Mouse (Mus musculus) cerebellum, adult 2 months (tissue): ENCODE data around the gene Nrl. TPM values are rescaled to one million over a fixed set of nuclear protein-coding genes. Genes with fewer than 3 reads are reported as not detected.

Experiments used
- DNase-seq, 2 experiments: peaks; one replicate each; pipeline ENCODE4 v3.0.0; 2021
- H3K27ac ChIP-seq: fragments of 200-500 bp; 2 replicates; pipeline ENCODE4 v1.5.1; 2012; ENCODE audit warnings: low read length, control low read depth, inconsistent platforms; ENCODE audit not compliant: insufficient read depth
- H3K27me3 ChIP-seq: fragments of 200-500 bp; 2 replicates; pipeline ENCODE4 v1.6.1; 2012; ENCODE audit warnings: inconsistent platforms, mild to moderate bottlenecking, low read length, moderate library complexity; ENCODE audit not compliant: control insufficient read depth, insufficient read depth
- H3K4me1 ChIP-seq: fragments of 200-500 bp; 2 replicates; pipeline ENCODE4 v1.6.1; 2011; ENCODE audit warnings: low read length; ENCODE audit not compliant: control insufficient read depth, insufficient read depth
- H3K4me3 ChIP-seq: fragments of 200-500 bp; replicated peaks from 2 replicates; pipeline ENCODE3; 2011; ENCODE audit warnings: mild to moderate bottlenecking, low read depth, low read length, control low read depth; ENCODE audit not compliant: insufficient read depth
- CTCF ChIP-seq: fragments of 200-500 bp; IDR thresholded peaks from 2 replicates; pipeline ENCODE4 v1.5.1; 2011; ENCODE audit warnings: low read depth, mild to moderate bottlenecking, control low read depth, low read length, moderate library complexity, borderline replicate concordance; ENCODE audit not compliant: insufficient read depth
- POLR2A ChIP-seq: fragments of 200-500 bp; IDR thresholded peaks from 2 replicates; pipeline ENCODE4 v1.6.1; 2011; ENCODE audit warnings: low read length, control low read depth, borderline replicate concordance; ENCODE audit not compliant: insufficient read depth
- WGBS: fragments of 180-500 bp; shearing (Covaris S2); methylation state at CpG from one replicate; pipeline ENCODE4 v1.1.7; 2018; 5-methylcytosine and 5-hydroxymethylcytosine counted together
- polyA plus RNA-seq: library from polyadenylated mRNA; depleted of rRNA; stranded (reverse); fragments of >200 nt; gene quantifications from 2 replicates; pipeline ENCODE4 v1.2.3, GENCODE M21; 2012

Nrl gene
- polyA plus RNA-seq, 1 experiment, result 0.56 TPM

DNA sequence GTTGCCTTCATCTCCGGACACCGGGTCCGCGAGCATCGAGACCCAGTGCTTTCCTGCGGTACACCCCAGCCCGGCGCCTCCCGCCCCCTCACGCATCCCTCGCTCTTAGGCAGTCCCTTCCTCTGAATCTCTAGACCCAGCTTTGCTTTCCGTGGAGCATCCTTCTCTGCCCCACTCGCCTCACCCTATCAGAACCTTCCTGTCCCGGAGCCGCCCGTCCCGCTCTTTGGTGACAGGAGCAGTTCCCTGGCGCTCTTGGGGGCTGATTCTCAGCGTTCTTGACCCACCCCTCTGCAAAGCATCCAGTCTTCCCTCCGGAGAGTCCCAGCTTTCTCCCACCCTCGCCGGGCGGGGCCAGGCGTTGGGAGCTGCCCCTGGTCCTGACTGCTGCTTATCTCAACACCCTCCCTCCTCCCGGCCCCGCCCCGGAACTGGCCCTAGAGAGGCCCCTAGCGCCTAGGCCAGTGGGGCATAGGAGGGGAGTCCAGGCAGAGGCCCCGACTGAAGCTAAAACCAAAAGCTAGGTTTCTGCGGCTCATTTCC is 33.4 kb downstream of the Nrl start:
- TF ChIP-seq CTCF (no peak), POLR2A (peak; percentile 41; the same call in 1 of the 2 replicates)
- peak overlapping the region; percentile 71 for H3K27ac ChIP-seq
- peaks cover 16% of the 10 kb centered on the region for H3K4me1 ChIP-seq
- H3K27me3 ChIP-seq, result no peaks in the 10 kb centered on the region
- DNase-seq, result peak; percentile 79 to 80
- peak overlapping the region; percentile 96 for H3K4me3 ChIP-seq
- 0% methylated on average over 29 of the region's 30 CpGs for WGBS

DNA sequence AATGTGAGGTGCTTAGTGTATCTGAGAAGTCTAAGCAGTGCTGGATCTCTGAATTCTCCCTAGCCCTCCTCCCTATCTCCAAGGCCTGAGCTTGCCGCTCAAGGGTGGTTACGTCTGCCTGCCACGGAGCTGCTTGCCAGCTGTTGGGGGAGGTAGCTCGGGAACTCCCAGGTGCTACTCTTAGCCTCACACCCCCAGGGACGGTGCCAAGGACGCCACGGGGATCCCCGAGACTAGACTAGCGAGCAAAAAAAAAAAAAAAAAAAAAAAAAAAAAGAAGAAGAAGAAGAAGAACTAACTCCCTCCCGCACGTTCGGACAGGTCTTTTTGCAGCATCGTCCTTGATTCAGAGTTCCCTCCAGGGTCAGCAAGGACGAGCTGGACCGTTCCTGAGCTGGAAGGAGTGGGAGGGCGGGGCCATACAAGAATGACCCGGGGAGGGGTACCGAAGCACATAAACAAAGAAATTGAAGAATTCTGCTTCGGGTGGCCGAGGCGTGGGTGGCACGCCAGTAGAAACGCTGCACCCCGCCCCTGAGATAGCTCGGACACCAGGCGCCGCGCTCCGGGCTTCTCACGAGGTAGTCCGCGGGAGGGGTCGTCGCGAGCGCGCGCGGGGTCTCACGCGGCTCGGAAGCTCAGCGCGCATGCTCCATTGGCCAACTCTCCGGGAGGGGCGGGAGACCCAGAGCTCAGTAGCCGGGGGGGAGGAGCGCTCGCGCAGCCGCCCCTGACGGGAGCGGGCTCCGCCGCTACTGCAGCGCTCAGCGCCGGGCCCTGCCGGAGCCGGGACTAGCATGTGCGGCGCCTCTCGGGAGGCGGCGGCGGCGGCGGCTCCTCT is 34.2 kb downstream of the Nrl start, which contains the start of gene Carmil3:
Gene Carmil3 (plus strand): TSS at position 291 of the 841 bp plus-strand sequence.
- TF ChIP-seq POLR2A (0 out of 2 replicates have a peak, but pooled peaks have one; percentile 48), CTCF (no peak)
- peak within 1 kb of the TSS; percentile 71 for H3K27ac ChIP-seq
- under 1% methylated on average over 67 of the region's 68 CpGs for WGBS
- peaks cover 11% of the 10 kb centered on the region for H3K4me1 ChIP-seq
- peak within 1 kb of the TSS; percentile 96 for H3K4me3 ChIP-seq
- peak; percentile 88 to 90 for DNase-seq
- H3K27me3 ChIP-seq, result no peaks in the 10 kb centered on the region

DNA sequence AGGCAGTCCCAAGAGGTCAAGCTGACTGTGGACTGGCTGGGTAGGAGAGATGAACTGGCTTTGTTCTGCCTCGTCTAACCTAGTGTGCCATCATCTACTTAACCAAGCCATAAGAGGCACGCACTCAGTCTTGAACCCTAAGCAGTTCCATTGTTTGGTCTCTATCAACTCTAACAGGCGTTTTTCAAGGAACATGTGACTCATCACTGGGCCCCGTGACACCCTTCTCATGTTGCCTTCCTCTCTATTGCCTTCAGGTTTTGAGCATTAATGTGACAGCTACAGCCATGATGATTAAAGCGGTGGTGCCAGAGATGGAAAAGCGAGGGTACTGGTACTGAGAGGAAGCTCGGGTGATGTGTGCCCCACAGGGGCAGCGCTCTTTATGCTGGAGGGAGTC is 37.9 kb downstream of the Nrl start:
- Histone ChIP-seq H3K27ac (no peak overlapping the region), H3K4me3 (no peak overlapping the region), H3K4me1 (peaks cover 4% of the 10 kb centered on the region; the same call in 1 of the 2 replicates), H3K27me3 (no peaks in the 10 kb centered on the region)
- DNase-seq, result no peak
- 90% methylated on average over 8 of the region's 8 CpGs for WGBS
- TF ChIP-seq CTCF (no peak), POLR2A (no peak)

DNA sequence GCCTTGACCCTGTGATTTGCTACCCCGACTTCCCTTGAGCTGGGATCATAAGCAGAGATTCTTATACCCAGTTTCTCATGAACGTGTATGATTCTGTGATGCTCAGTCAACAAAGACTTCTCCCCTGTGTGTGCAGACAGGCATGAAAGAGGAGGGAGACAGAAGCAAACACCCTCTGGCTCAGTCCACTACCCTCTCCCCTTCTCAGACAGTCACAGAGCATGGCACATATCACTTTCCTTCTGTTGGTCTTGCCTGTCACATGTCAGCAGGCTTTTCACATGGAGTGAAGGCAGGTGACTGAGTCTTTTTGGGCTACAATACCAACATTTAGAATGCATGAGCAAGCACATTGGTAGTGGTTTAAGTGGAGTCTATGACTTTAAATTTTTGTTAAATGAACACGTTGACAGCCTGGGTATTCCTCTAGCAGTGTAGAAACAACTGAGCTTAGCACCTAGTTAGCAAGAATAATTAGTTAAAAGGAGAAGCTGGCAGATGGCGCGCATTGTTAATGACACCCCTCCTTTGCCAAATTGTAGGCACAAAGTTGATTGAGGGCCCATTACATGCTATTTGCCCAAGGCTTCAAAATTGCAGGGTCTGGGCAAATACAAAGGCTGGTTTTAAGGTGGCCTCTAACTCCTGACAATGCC is 40.2 kb downstream of the Nrl start:
- TF ChIP-seq POLR2A (no peak), CTCF (no peak)
- no peaks in the 10 kb centered on the region for H3K4me1 ChIP-seq
- 51% methylated on average over 5 of the region's 5 CpGs for WGBS
- H3K4me3 ChIP-seq, result no peak overlapping the region
- H3K27me3 ChIP-seq, result no peaks in the 10 kb centered on the region
- DNase-seq, result no peak
- H3K27ac ChIP-seq, result no peak overlapping the region

DNA sequence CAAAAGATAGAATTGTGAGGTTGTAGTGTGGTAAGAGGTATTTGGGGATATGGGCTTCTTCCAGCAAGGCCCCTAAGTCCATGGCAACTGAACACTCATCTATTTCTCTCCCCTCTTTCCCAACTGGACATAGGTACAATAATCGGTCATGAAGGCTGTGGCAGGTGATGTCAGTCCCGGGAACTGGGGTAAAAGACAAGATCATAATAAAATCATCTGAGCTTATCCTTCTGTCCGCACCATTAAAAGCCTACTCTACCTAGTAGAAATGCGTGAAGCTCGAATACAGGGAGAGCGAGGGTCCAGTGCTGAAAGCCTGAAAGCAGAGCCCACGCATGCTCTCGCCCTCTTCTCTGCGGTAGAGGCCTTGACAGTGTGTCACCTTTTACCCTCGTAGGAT is 45.2 kb downstream of the Nrl start:
- Histone ChIP-seq H3K27ac (no peak overlapping the region), H3K4me1 (peaks cover 4% of the 10 kb centered on the region; the same call in 1 of the 2 replicates), H3K27me3 (no peaks in the 10 kb centered on the region), H3K4me3 (no peak overlapping the region)
- TF ChIP-seq CTCF (no peak), POLR2A (no peak)
- 94% methylated on average over 10 of the region's 10 CpGs for WGBS
- DNase-seq, result no peak

DNA sequence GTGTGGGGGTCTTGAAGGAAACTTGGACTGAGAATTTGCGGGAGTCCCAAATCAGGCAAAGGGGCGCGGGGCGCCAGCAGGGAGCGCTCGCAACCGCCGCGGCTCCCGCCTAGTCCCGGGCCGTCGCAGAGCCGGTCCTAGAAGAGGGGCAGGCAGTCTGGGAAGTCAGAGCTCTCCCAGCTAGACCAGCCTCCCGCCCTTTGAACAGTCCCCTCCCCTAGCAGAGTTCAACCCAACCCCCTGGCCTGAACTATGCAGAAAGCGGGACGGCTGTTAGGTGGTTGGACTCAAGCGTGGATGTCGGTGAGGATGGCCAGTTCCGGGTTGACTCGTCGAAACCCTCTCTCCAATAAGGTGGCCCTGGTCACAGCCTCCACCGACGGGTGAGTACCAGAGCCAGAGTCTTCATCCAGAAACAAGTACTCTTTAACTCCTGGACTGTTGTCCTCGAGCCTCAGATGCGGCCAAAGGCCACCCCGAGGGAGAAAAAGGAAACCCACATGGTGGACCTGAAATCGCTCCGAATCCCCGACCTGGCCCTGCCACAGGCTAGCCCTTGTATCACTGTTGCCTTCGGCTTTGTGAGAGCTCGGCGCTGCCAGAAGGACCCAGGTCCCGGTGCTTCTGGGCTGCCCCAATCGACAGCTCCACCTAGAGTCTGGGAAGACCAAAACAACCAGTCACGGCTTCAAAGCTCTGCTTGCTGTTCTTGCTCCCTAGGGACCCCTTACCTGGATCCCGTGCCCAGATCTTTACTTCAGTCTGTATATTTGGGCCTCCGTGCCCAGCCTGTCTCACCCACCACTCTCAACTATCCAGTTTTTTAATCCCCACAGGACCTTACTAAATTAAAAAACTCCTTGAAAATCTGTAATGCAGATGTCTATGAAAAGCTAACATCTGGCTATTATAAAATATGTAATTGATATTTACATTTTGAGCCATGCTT is 45.9 kb downstream of the Nrl start, which contains the start of gene Dhrs4:
Gene Dhrs4 (plus strand): TSS at position 108 of the 949 bp plus-strand sequence.
- TF ChIP-seq POLR2A (peak; percentile 53; the same call in 1 of the 2 replicates), CTCF (peak; percentile 62; the same call in 1 of the 2 replicates)
- peak; percentile 82 to 83 for DNase-seq
- peak within 1 kb of the TSS; percentile 16; the same call in 1 of the 2 replicates for H3K27ac ChIP-seq

More for the DNA sequence above, 45.9 kb downstream of the Nrl start, which contains the start of gene Dhrs4:
- 2% methylated on average over 38 of the region's 38 CpGs for WGBS
- Histone ChIP-seq H3K4me3 (peak within 1 kb of the TSS; percentile 84), H3K27me3 (no peaks in the 10 kb centered on the region), H3K4me1 (peaks cover 4% of the 10 kb centered on the region; the same call in 1 of the 2 replicates)
